Mouse (Mus musculus): Measurements from ENCODE around the gene Rps6kb1. TPM values are rescaled to one million over a fixed set of nuclear protein-coding genes. Genes with fewer than 3 reads are reported as not detected.
"Not testable (repeated sequence)": the region's sequence is repeated elsewhere in the genome, so short reads cannot be mapped to it uniquely, and the experiment has no call there.

The Rps6kb1 gene
- polyA plus RNA-seq, 1 experiment, result 44.0 TPM

DNA sequence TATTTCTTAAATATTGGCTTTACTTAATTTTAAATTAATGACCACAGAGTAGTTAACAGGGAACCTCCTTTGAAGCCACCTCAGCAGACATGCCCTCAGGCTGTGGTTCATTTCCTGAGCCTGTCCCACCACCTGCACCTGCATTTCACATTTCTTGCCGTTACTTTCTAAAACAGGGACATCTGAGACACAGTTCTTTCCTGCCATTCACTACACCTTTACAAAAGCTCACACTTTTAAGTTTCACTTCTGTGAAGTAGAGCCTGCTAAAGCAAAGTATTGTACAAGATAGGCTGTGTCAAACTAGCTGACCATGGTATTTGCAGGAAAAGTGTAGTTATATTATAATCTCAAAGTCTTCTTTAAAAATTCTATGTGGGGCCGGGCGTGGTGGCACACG lies 5.8 kb downstream of the Rps6kb1 start:
- Histone ChIP-seq H3K27ac (replicated peaks; ENCODE audit: low read depth, low read length) (no peak overlapping the region; the same call in 1 of the 2 replicates), H3K4me1 (ENCODE audit: control insufficient read depth, insufficient read depth, insufficient read length, low read length) (peaks cover 12% of the 10 kb centered on the region)

DNA sequence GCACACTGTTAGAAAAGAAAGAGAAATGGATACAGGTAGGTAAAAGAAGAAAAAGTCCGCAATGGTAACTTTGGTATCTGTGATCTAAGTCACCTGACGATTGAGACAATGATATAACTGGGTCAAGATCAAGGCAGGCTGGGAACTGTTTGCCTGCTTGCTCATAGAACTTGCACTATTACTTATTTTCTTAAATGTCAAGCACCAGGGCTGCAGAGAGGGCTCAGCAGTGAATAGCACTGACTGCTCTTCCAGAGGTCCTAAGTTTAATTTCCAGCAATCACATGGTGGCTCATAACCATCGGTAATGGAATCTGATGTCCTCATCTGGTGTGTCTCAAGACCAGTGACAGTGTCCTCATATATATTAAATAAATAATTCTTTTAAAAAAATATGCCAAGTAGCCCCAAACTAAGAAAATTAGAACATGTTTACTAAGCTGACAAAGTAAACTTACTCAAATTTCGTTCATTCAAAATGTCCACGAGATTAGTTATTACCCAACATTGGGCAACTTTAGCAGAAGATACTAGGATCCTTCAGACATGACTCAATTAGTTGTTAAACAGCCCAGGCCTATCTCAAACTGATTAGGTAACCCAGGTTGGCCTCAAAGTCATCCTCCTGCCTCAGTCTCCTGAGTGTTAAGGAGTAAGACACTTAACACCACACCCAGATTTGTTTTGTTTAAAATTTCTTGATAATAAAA lies 10.2 kb downstream of the Rps6kb1 start:
- Histone ChIP-seq H3K4me1 (ENCODE audit: control insufficient read depth, insufficient read depth, insufficient read length, low read length) (peaks cover 2% of the 10 kb centered on the region; the same call in 1 of the 2 replicates), H3K27ac (replicated peaks; ENCODE audit: low read depth, low read length) (no peak overlapping the region), H3K4me3 (ENCODE audit: insufficient read depth, low read depth, low read length) (no peak overlapping the region)

More for the DNA sequence above, 5.8 kb downstream of the Rps6kb1 start:
- no peak overlapping the region for H3K4me3 ChIP-seq (ENCODE audit: insufficient read depth, low read depth, low read length)

DNA sequence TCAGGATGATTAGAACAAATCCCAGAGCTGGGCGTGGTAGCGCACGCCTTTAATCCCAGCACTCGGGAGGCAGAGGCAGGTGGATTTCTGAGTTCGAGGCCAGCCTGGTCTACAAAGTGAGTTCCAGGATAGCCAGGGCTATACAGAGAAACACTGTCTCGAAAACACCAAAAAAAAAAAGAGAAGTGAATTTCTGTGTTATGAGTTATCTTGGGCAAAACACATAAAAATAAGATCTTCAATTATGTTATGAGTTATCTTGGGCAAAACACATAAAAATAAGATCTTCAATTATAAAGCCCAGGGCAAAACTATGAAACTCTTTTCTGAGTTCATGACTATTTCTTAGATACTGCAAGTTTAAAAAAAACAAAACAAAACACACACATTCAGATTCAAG lies 11.3 kb downstream of the Rps6kb1 start:
- H3K27ac ChIP-seq (replicated peaks; ENCODE audit: low read depth, low read length); H3K4me1 ChIP-seq (ENCODE audit: control insufficient read depth, insufficient read depth, insufficient read length, low read length); H3K4me3 ChIP-seq (ENCODE audit: insufficient read depth, low read depth, low read length): not testable (repeated sequence)

DNA sequence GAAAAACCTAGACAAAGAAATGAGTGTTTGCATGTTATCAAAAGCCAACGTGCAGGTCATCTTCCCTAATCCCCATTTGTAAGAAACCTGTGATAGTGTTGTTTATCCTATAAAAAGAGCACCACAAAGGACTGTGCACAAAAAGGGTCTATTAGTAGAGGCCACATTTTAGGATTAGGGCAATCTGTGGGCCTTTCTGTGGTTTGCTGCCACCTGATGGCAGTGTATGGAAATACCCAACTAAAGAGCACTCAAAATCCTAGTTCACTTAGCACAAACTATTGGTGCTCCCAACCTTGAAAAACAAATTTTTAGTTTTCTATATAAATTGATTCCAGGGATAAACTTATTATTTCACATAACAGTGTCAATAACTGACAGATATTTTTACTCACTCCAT lies 11.8 kb downstream of the Rps6kb1 start:
- no peak overlapping the region for H3K4me3 ChIP-seq (ENCODE audit: insufficient read depth, low read depth, low read length)
- H3K4me1 ChIP-seq (ENCODE audit: control insufficient read depth, insufficient read depth, insufficient read length, low read length), result no peaks in the 10 kb centered on the region
- H3K27ac ChIP-seq (replicated peaks; ENCODE audit: low read depth, low read length), result no peak overlapping the region

- Histone ChIP-seq H3K27ac (replicated peaks; ENCODE audit: low read depth, low read length) (no peak overlapping the region), H3K4me1 (ENCODE audit: control insufficient read depth, insufficient read depth, insufficient read length, low read length) (no peaks in the 10 kb centered on the region), H3K4me3 (ENCODE audit: insufficient read depth, low read depth, low read length) (no peak overlapping the region)
Observed at GRCm38 (mm10) chr11:86527528-86527927, 17.1 kb downstream of the Rps6kb1 start.

DNA sequence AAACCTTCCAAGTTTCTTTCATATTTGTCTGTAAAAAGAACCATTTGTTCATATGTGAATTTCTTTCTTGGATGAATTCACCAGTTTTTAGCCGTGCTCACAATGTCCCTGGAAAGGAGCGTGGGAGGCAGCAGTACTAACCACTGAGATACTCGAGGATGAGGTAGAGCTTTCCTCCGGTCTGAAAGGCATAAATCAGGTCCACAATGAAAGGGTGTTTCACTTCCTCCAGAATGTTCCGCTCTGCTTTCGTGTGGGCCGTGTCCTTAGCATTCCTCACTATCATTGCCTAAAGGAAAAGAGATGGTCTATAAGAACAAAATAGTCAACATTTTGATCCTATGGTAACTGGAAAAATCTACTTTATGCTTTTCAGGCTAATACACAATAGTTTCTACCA lies 24.9 kb downstream of the Rps6kb1 start:
- Histone ChIP-seq H3K4me3 (ENCODE audit: insufficient read depth, low read depth, low read length) (no peak overlapping the region), H3K27ac (replicated peaks; ENCODE audit: low read depth, low read length) (no peak overlapping the region), H3K4me1 (ENCODE audit: control insufficient read depth, insufficient read depth, insufficient read length, low read length) (no peaks in the 10 kb centered on the region)

- Histone ChIP-seq H3K4me3 (ENCODE audit: insufficient read depth, low read depth, low read length) (no peak overlapping the region), H3K4me1 (ENCODE audit: control insufficient read depth, insufficient read depth, insufficient read length, low read length) (no peaks in the 10 kb centered on the region), H3K27ac (replicated peaks; ENCODE audit: low read depth, low read length) (no peak overlapping the region)
Observed at GRCm38 (mm10) chr11:86517229-86517628, 27.4 kb downstream of the Rps6kb1 start.

GRCm38 (mm10) chr11:86516620-86517019 lies 28.0 kb downstream of the Rps6kb1 start:
- no peak overlapping the region for H3K4me3 ChIP-seq (ENCODE audit: insufficient read depth, low read depth, low read length)

DNA sequence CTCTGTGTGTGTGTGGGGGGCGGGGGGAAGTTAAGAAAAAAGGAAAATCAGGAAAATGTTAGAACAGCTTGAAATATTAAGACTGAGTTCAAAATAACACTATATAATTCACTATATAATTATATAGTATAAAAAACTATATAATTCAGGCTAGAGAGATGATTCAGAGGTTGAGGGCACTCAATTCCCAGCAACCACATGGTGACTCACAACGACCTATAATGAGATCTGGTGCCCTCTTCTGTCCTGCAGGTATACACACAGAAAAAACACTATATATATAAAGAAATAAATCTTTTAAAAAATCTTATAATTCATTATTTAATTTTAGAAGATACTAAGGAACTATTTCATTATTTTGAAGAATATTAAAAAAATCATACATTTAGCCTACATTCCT lies 36.6 kb downstream of the Rps6kb1 start:
- H3K27ac ChIP-seq (replicated peaks; ENCODE audit: low read depth, low read length), result no peak overlapping the region
- H3K4me1 ChIP-seq (ENCODE audit: control insufficient read depth, insufficient read depth, insufficient read length, low read length), result no peaks in the 10 kb centered on the region
- no peak overlapping the region for H3K4me3 ChIP-seq (ENCODE audit: insufficient read depth, low read depth, low read length)

More at GRCm38 (mm10) chr11:86516620-86517019, 28.0 kb downstream of the Rps6kb1 start:
- H3K4me1 ChIP-seq (ENCODE audit: control insufficient read depth, insufficient read depth, insufficient read length, low read length), result no peaks in the 10 kb centered on the region
- no peak overlapping the region for H3K27ac ChIP-seq (replicated peaks; ENCODE audit: low read depth, low read length)

- no peak overlapping the region for H3K4me3 ChIP-seq (ENCODE audit: insufficient read depth, low read depth, low read length)
- H3K27ac ChIP-seq (replicated peaks; ENCODE audit: low read depth, low read length), result no peak overlapping the region
- no peaks in the 10 kb centered on the region for H3K4me1 ChIP-seq (ENCODE audit: control insufficient read depth, insufficient read depth, insufficient read length, low read length)
Observed at GRCm38 (mm10) chr11:86507334-86507733, 37.3 kb downstream of the Rps6kb1 start.

DNA sequence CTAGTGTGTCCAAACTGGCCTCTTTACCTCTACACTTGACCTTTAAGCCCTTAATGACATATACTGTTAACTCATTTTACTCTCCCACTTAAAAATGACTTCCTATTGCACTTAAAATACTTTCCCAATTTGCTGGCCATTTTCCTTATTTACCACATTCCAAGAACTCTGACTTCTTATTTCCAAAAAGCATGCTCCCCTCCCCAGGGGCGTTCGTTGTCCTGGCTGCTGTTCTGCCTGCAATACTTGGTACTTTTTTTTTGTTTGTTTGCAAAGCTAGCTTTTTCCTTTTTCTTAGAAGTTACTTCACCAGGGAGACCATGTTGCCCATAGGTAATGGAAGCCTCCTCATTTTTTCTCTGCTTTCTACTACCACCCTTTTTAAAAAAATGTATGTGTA lies 41.5 kb downstream of the Rps6kb1 start:
- Histone ChIP-seq H3K27ac (replicated peaks; ENCODE audit: low read depth, low read length) (0 out of 2 replicates have a peak overlapping the region, but pooled peaks have one; percentile 9), H3K4me1 (ENCODE audit: control insufficient read depth, insufficient read depth, insufficient read length, low read length) (no peaks in the 10 kb centered on the region), H3K4me3 (ENCODE audit: insufficient read depth, low read depth, low read length) (no peak overlapping the region)

DNA sequence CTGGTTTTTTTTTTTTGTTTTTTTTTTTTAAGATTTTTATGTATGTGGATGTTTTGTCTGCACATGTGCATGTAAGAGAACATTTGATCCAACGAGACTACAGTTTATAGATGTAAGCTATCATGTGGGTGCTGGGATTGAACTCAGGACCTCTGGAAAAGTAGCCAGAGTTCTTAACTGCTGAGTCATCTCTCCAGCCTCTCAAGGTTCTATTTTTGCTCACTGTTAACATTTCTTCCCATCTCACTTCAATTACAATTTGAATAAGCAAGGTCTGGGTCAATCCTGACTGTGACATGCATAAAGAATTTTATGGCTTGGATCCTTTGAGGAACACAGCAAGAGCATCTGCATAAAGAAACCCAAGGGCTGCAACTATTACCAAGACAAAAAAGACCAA lies 43.8 kb downstream of the Rps6kb1 start:
- Histone ChIP-seq H3K4me3 (ENCODE audit: insufficient read depth, low read depth, low read length) (no peak overlapping the region), H3K27ac (replicated peaks; ENCODE audit: low read depth, low read length) (no peak overlapping the region), H3K4me1 (ENCODE audit: control insufficient read depth, insufficient read depth, insufficient read length, low read length) (no peaks in the 10 kb centered on the region)

GRCm38 (mm10) chr11:86497908-86498307 lies 46.7 kb downstream of the Rps6kb1 start:
- Histone ChIP-seq H3K4me3 (ENCODE audit: insufficient read depth, low read depth, low read length) (no peak overlapping the region), H3K27ac (replicated peaks; ENCODE audit: low read depth, low read length) (no peak overlapping the region), H3K4me1 (ENCODE audit: control insufficient read depth, insufficient read depth, insufficient read length, low read length) (no peaks in the 10 kb centered on the region)

GRCm38 (mm10) chr11:86497356-86497755 lies 47.2 kb downstream of the Rps6kb1 start:
- H3K4me3 ChIP-seq (ENCODE audit: insufficient read depth, low read depth, low read length), result no peak overlapping the region
- H3K4me1 ChIP-seq (ENCODE audit: control insufficient read depth, insufficient read depth, insufficient read length, low read length), result no peaks in the 10 kb centered on the region
- no peak overlapping the region for H3K27ac ChIP-seq (replicated peaks; ENCODE audit: low read depth, low read length)

DNA sequence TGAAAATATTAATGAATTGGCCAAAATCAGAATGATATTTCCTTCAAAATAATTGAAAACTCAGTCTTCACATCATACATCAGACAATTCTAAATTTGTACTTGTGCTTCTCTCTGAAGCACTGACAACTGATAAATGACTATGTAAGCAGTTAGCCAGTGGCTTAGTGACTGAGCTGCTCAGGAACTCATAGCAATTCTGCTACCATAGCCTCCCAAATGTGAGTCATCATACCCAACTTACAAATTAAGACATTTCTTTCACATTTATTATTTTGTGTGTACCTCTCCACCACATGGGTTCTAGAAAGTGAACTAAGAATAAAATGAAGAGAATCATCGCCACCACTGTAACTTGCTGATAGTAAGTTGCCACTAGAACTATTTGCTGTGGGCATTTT lies 53.8 kb downstream of the Rps6kb1 start:
- Histone ChIP-seq H3K4me3 (ENCODE audit: insufficient read depth, low read depth, low read length) (no peak overlapping the region), H3K27ac (replicated peaks; ENCODE audit: low read depth, low read length) (no peak overlapping the region), H3K4me1 (ENCODE audit: control insufficient read depth, insufficient read depth, insufficient read length, low read length) (no peaks in the 10 kb centered on the region; the same call in 1 of the 2 replicates)

- peak overlapping the region; percentile 74 for H3K4me3 ChIP-seq (ENCODE audit: insufficient read depth, low read depth, low read length)
- peaks cover 2% of the 10 kb centered on the region; the same call in 1 of the 2 replicates for H3K4me1 ChIP-seq (ENCODE audit: control insufficient read depth, insufficient read depth, insufficient read length, low read length)
- peak overlapping the region; percentile 81 for H3K27ac ChIP-seq (replicated peaks; ENCODE audit: low read depth, low read length)
Observed at GRCm38 (mm10) chr11:86484910-86485510, 59.6 kb downstream of the Rps6kb1 start.
